Mouse (Mus musculus): Measurements from ENCODE around the gene Pigr. TPM values are rescaled to one million over a fixed set of nuclear protein-coding genes. Genes with fewer than 3 reads are reported as not detected.

Pigr gene
- polyA plus RNA-seq, 1 experiment from 2014 or later: 1.2 TPM

GRCm38 (mm10) chr1:130850405-130850804 is 23.9 kb downstream of the Pigr start:
- TF ChIP-seq CTCF (IDR thresholded peaks at IDR 0.05; ENCODE audit: low read depth): no peak
- TF ChIP-seq EP300 (IDR thresholded peaks at IDR 0.05; ENCODE audit: low read depth): no peak
- ATAC-seq: no peak
- Histone ChIP-seq H3K27me3 (ENCODE audit: insufficient read depth, low read length) (no peaks in the 10 kb centered on the region), H3K4me3 (ENCODE audit: low read depth, low read length) (no peak overlapping the region), H3K4me1 (ENCODE audit: insufficient read depth) (no peaks in the 10 kb centered on the region), H3K36me3 (replicated peaks; ENCODE audit: insufficient read depth, low read length) (no peaks in the 10 kb centered on the region), H3K9me3 (ENCODE audit: low read length) (no peaks in the 10 kb centered on the region), H3K4me2 (ENCODE audit: low read depth, low read length) (no peak overlapping the region), H3K27ac (ENCODE audit: low read depth) (peak overlapping the region; percentile 16; the same call in 1 of the 2 replicates), H3K9ac (replicated peaks) (no peak overlapping the region)
- WGBS (ENCODE audit: insufficient replicate concordance): 56% methylated on average over 5 of the region's 5 CpGs
- DNase-seq: no peak

GRCm38 (mm10) chr1:130854819-130855218 is 28.3 kb downstream of the Pigr start:
- no peak overlapping the region for H3K4me3 ChIP-seq (ENCODE audit: low read depth, low read length)
- H3K27ac ChIP-seq (ENCODE audit: low read depth): no peak overlapping the region
- H3K36me3 ChIP-seq (replicated peaks; ENCODE audit: insufficient read depth, low read length): no peaks in the 10 kb centered on the region
- WGBS (ENCODE audit: insufficient replicate concordance): 76% methylated on average over 9 of the region's 9 CpGs
- no peaks in the 10 kb centered on the region for H3K4me1 ChIP-seq (ENCODE audit: insufficient read depth)
- H3K9ac ChIP-seq (replicated peaks): no peak overlapping the region
- no peak for DNase-seq
- TF ChIP-seq CTCF (IDR thresholded peaks at IDR 0.05; ENCODE audit: low read depth) (no peak), EP300 (IDR thresholded peaks at IDR 0.05; ENCODE audit: low read depth) (no peak)
- no peak overlapping the region for H3K4me2 ChIP-seq (ENCODE audit: low read depth, low read length)
- no peak for ATAC-seq
- no peaks in the 10 kb centered on the region for H3K27me3 ChIP-seq (ENCODE audit: insufficient read depth, low read length)
- H3K9me3 ChIP-seq (ENCODE audit: low read length): no peaks in the 10 kb centered on the region

GRCm38 (mm10) chr1:130855723-130856122 is 29.2 kb downstream of the Pigr start:
- H3K9ac ChIP-seq (replicated peaks): no peak overlapping the region
- ATAC-seq (no peak), DNase-seq (no peak)
- H3K4me2 ChIP-seq (ENCODE audit: low read depth, low read length): no peak overlapping the region
- H3K4me3 ChIP-seq (ENCODE audit: low read depth, low read length): no peak overlapping the region
- H3K4me1 ChIP-seq (ENCODE audit: insufficient read depth): no peaks in the 10 kb centered on the region
- H3K36me3 ChIP-seq (replicated peaks; ENCODE audit: insufficient read depth, low read length): no peaks in the 10 kb centered on the region
- no peak for TF ChIP-seq CTCF (IDR thresholded peaks at IDR 0.05; ENCODE audit: low read depth)
- TF ChIP-seq EP300 (IDR thresholded peaks at IDR 0.05; ENCODE audit: low read depth): no peak
- WGBS (ENCODE audit: insufficient replicate concordance): 77% methylated on average over 2 of the region's 2 CpGs
- no peaks in the 10 kb centered on the region for H3K27me3 ChIP-seq (ENCODE audit: insufficient read depth, low read length)
- H3K27ac ChIP-seq (ENCODE audit: low read depth): no peak overlapping the region
- H3K9me3 ChIP-seq (ENCODE audit: low read length): no peaks in the 10 kb centered on the region

GRCm38 (mm10) chr1:130857456-130857855 is 31.0 kb downstream of the Pigr start:
- DNase-seq: no peak
- H3K27me3 ChIP-seq (ENCODE audit: insufficient read depth, low read length): no peaks in the 10 kb centered on the region
- no peak for TF ChIP-seq EP300 (IDR thresholded peaks at IDR 0.05; ENCODE audit: low read depth)
- TF ChIP-seq CTCF (IDR thresholded peaks at IDR 0.05; ENCODE audit: low read depth): no peak
- no peaks in the 10 kb centered on the region for H3K36me3 ChIP-seq (replicated peaks; ENCODE audit: insufficient read depth, low read length)
- ATAC-seq: peak; percentile 84
- H3K4me1 ChIP-seq (ENCODE audit: insufficient read depth): no peaks in the 10 kb centered on the region
- H3K4me3 ChIP-seq (ENCODE audit: low read depth, low read length): no peak overlapping the region
- no peak overlapping the region for H3K4me2 ChIP-seq (ENCODE audit: low read depth, low read length)
- no peak overlapping the region for H3K9ac ChIP-seq (replicated peaks)
- WGBS (ENCODE audit: insufficient replicate concordance): 55% methylated on average over 4 of the region's 4 CpGs
- no peaks in the 10 kb centered on the region for H3K9me3 ChIP-seq (ENCODE audit: low read length)
- peak overlapping the region; percentile 78 for H3K27ac ChIP-seq (ENCODE audit: low read depth)

GRCm38 (mm10) chr1:130864238-130864637 is 37.8 kb downstream of the Pigr start:
- Histone ChIP-seq H3K4me2 (ENCODE audit: low read depth, low read length) (no peak overlapping the region), H3K9me3 (ENCODE audit: low read length) (no peaks in the 10 kb centered on the region), H3K9ac (replicated peaks) (no peak overlapping the region; the same call in 1 of the 2 replicates), H3K4me1 (ENCODE audit: insufficient read depth) (no peaks in the 10 kb centered on the region; the same call in 1 of the 2 replicates), H3K4me3 (ENCODE audit: low read depth, low read length) (no peak overlapping the region), H3K27me3 (ENCODE audit: insufficient read depth, low read length) (no peaks in the 10 kb centered on the region), H3K27ac (ENCODE audit: low read depth) (no peak overlapping the region), H3K36me3 (replicated peaks; ENCODE audit: insufficient read depth, low read length) (no peaks in the 10 kb centered on the region)
- TF ChIP-seq EP300 (IDR thresholded peaks at IDR 0.05; ENCODE audit: low read depth): no peak
- TF ChIP-seq CTCF (IDR thresholded peaks at IDR 0.05; ENCODE audit: low read depth): no peak
- DNase-seq (no peak), ATAC-seq (no peak)
- WGBS (ENCODE audit: insufficient replicate concordance): 49% methylated on average over 4 of the region's 4 CpGs

GRCm38 (mm10) chr1:130864741-130865140 is 38.3 kb downstream of the Pigr start:
- WGBS (ENCODE audit: insufficient replicate concordance): 86% methylated on average over 5 of the region's 5 CpGs
- no peak for ATAC-seq
- no peaks in the 10 kb centered on the region for H3K27me3 ChIP-seq (ENCODE audit: insufficient read depth, low read length)
- DNase-seq: no peak
- no peak overlapping the region for H3K4me3 ChIP-seq (ENCODE audit: low read depth, low read length)
- H3K9ac ChIP-seq (replicated peaks): no peak overlapping the region
- TF ChIP-seq CTCF (IDR thresholded peaks at IDR 0.05; ENCODE audit: low read depth) (no peak), EP300 (IDR thresholded peaks at IDR 0.05; ENCODE audit: low read depth) (no peak)
- no peak overlapping the region for H3K4me2 ChIP-seq (ENCODE audit: low read depth, low read length)
- H3K27ac ChIP-seq (ENCODE audit: low read depth): no peak overlapping the region
- H3K4me1 ChIP-seq (ENCODE audit: insufficient read depth): no peaks in the 10 kb centered on the region; the same call in 1 of the 2 replicates
- H3K36me3 ChIP-seq (replicated peaks; ENCODE audit: insufficient read depth, low read length): no peaks in the 10 kb centered on the region
- H3K9me3 ChIP-seq (ENCODE audit: low read length): no peaks in the 10 kb centered on the region
